Mouse (Mus musculus) monocyte, adult 2 months (primary cell): ENCODE data around the gene Snrnp25.

ENCODE experiments used
- DNase-seq, 2 experiments: peaks; one replicate each; pipeline ENCODE4 v3.0.0; 2022; ENCODE audit warnings: low spot score in 2 of 2, low read depth in 1 of 2

Gene Snrnp25

GRCm38 (mm10) chr11:32243205-32243955 is 38.2 kb downstream of the Snrnp25 start:
- DNase-seq, result no peak

DNA sequence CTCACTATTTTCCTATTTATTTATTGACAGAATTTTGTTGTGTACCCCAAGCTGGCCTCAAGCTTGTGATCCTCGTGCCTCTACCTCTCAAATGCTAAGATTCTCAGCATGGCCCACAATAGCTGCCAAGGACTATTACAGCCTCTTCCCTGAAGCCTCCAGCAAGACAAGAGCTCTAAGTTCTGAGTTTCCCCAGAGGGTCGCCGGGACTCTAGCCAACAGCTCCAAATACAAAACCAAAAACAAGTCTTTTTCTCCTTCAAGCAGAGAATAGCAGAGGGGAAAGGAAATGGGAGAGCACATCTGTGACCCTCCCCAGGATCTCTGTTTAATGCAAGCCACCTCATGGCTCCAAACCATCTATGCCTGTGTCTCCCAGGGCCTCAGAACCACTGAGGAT is 38.8 kb downstream of the Snrnp25 start:
- DNase-seq, result no peak

- DNase-seq, result no peak
Observed at GRCm38 (mm10) chr11:32244617-32245016, 39.4 kb downstream of the Snrnp25 start.

DNA sequence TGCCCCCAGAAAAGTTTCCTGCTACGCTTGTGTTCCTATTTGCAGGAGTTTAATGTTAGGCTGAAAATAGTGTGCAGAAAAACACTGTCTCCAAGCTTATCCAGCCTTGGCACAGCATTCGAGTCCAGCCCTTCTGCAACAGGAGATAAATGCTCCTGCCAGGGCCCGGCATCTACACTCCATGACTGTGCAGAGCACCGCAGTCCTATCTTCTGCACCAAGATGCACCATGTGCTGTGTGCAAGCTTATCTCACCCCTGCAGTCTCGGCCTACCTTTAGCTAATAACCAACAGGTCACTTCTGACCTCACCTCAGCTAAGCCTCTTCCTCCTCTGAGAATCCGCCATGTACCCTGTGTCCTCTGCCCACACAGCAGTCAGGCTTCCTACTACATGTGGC is 40.4 kb downstream of the Snrnp25 start:
- no peak for DNase-seq

GRCm38 (mm10) chr11:32247068-32247467 is 41.9 kb downstream of the Snrnp25 start:
- DNase-seq, result no peak

DNA sequence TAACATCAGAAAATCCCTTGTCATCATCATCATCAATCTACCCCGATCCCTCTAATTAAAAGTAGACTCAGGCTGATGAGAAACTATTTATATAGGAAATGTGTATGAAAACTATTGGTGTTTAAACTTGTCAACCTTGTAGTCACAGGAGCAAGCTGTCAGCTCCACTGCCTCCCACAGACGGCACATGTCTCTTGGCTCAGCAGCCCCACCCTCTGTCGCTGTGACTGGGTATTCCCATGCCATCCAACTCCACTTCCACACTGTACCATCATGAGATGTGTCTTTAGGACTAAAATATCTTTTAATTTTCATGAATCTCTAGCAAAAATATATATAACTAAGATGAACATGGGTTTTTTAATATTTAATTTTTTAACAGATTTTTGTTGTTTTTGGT is 43.1 kb downstream of the Snrnp25 start:
- DNase-seq, result no peak

DNA sequence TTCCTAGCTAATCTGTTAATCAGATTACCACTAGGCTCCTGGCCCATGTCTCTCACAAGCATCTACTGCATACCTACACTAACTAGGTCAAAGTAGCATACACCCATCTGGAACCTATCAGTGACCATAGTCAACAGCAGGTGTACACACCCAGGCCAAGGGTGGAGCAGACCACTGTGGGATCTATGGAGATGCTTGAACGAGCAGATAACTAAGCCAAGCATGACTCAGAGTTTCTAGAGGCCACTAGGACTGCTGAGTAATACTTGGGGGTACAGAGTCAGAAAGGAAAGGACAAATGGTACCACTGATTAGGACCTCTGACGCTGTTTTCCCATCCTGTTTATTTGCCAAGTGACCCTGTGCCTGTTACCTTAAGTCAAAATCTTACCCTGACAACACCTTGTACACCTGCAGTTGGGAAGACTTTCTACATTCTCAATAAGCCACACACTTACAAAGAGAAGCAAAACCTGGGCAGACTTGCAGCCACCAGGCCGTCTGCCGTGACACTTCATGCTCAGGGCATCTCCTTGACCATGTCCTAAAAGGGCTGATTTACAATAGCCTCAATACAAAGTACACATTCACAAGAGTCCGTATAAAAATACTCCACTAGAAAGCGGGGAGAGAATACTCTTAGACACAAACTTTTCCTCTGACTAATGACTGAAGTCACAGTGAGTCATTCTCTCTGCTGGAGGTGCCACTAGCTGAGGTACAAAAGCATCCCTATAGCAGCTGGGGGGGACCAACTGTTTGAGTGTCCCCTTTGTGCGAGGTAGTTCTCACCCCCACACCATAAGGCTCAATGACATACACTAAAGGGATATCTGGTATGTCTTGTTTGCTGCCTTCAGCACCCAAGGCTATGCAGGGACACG is 45.9 kb downstream of the Snrnp25 start:
- no peak for DNase-seq

GRCm38 (mm10) chr11:32253121-32253520 is 47.9 kb downstream of the Snrnp25 start:
- no peak for DNase-seq

DNA sequence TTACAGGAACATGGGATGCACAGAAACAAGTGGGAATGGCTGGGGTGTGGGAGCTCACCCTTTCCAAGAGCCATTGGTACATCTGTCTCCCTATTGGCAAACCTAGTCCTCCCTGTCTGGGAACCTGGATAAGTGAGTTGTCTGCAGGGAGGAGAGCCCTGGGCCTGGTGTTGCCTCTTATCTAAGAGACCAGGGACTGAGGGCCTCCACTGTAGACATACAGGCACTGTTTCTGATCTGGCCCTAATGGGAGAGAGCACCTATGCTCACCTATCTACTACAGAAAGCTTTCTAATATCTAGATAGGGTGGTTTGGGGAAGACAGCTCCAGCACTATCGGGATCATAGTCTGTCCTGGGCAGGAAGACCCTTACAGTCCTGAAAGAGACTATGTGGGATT is 50.9 kb downstream of the Snrnp25 start:
- no peak for DNase-seq

DNA sequence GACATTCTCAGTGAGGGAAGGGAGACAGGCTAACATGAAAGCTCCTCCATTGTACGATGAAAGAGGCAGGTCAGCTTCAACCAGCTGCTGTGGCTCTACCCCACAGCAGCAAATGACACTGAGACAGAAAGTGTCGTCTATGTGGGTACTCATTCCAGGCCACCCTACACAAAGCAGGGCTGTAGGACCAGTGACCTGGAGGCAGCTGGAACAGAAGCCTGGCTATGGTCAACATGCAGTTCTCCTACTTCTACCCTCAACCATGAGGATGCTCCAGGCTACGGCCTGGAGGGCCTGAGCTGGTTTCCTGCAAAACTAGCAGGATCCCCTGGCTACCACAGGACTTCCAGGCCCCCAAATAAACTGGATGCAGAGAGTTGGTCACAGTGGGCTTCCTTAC is 51.4 kb downstream of the Snrnp25 start:
- DNase-seq, result no peak
